21 mouse cellular contexts compared by ENCODE assay signal in the genomic region with DNA sequence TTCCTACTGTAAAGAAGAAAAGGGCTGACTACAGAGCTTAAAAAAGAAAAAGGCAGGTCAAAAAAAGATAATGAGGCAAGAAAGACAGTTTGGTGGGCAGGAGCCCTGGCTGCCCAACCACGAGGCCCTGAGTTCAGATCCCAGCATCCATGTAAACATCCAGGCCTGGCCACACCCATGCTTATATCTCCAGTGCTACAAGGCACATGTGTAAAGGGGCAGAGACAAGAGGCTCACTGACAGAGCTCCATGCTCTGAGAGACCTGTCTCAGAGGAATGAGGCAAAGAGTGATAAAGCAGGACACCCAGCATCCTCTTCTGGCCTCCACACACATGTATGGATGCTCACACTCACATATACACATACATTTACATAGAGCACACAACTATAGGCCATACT.
"Had no signal": no experiment of that assay in that cellular context is flagged by ENCODE, and none has a peak within 500 bp of the region (broad histone marks: within the 10 kb centered on the region; RNA-seq: fewer than 3 reads in every experiment).

No protein-coding gene starts in this region.

- H3K27me3 ChIP-seq: lung, embryonic 15.5 days; megakaryocyte, embryonic 14.5 days; neural tube, embryonic 13.5 days; neural tube, embryonic 15.5 days had no signal

- ATAC-seq: lung, postnatal 0 days; midbrain, embryonic 16.5 days had no signal

- H3K27ac ChIP-seq: lung, embryonic 15.5 days; macrophage; neural tube, embryonic 13.5 days; neural tube, embryonic 15.5 days had no signal

- H3K4me2 ChIP-seq: lung, embryonic 15.5 days; midbrain, embryonic 11.5 days; neural tube, embryonic 13.5 days; neural tube, embryonic 15.5 days had no signal

- H3K9ac ChIP-seq: lung, embryonic 15.5 days; neural tube, embryonic 13.5 days; neural tube, embryonic 15.5 days had no signal

- H3K36me3 ChIP-seq: lung, embryonic 15.5 days; neural tube, embryonic 13.5 days; neural tube, embryonic 15.5 days had no signal

- H3K4me1 ChIP-seq: lung, embryonic 15.5 days; neural tube, embryonic 13.5 days; neural tube, embryonic 15.5 days had no signal

- DNase-seq: lung, adult 2 months; lung, postnatal 14 days; lung, postnatal 36 days; midbrain, embryonic 14.5 days; retina, postnatal 1 day; right cerebral cortex, adult 18-20 months; right cerebral cortex, postnatal 25 days; right cerebral cortex, postnatal 4 days; spleen, adult 18-20 months; thymus, adult 18-20 months; thymus, postnatal 14 days; thymus, postnatal 36 days had no signal

- H3K9me3 ChIP-seq: lung, embryonic 15.5 days had no signal

- H3K4me3 ChIP-seq: lung, embryonic 15.5 days; megakaryocyte, embryonic 14.5 days; myocyte; neural tube, embryonic 13.5 days; neural tube, embryonic 15.5 days had no signal
